Mouse (Mus musculus): ENCODE data around the gene Kbtbd7. TPM values are rescaled to one million over a fixed set of nuclear protein-coding genes. Genes with fewer than 3 reads are reported as not detected.

The Kbtbd7 gene
- polyA plus RNA-seq, 1 experiment: 0.14 TPM

DNA sequence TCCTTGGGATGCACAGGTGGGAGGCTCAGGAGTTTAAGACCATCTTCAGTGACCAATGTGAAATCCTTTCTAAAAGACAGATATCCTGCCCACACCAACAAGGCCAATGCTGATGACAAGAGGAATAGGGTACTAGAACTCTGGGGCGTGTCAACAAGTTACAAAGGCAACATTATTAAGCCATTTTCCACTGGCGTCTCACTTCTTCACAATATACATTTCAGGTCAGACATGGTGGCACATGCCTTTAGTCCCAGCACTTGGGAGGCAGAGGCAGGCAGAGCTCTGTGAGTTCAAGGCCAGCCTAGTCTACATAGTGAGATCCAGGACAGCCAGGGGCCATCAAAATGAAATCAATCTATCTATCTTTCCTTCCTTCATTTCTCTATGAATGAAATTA lies 47.1 kb downstream of the Kbtbd7 start:
- no peak for TF ChIP-seq TAL1 (IDR thresholded peaks at IDR 0.05; ENCODE audit: low read length)
- no peak for TF ChIP-seq GATA1 (IDR thresholded peaks at IDR 0.05; ENCODE audit: low read length)
- H3K27me3 ChIP-seq (ENCODE audit: control insufficient read depth): no peaks in the 10 kb centered on the region
- no peak overlapping the region for H3K4me3 ChIP-seq (replicated peaks)
- H3K4me1 ChIP-seq (ENCODE audit: control insufficient read depth): peaks cover 5% of the 10 kb centered on the region
- peaks cover 93% of the 10 kb centered on the region for H3K36me3 ChIP-seq (ENCODE audit: control insufficient read depth)
- H3K9me3 ChIP-seq (ENCODE audit: control insufficient read depth, low read length): no peaks in the 10 kb centered on the region

Other genes with a start within 250 kb of the Kbtbd7 start
- gene Zfp957, start 179.1 kb upstream of the Kbtbd7 start, polyA plus RNA-seq (2012): 0.04 TPM in 1 of 2 replicates, not detected in the other
- 77.8 and 94.4 TPM in 2 replicates for gene Rgcc, start 124.9 kb upstream of the Kbtbd7 start, polyA plus RNA-seq (2012)
- gene Naa16, start 35.7 kb upstream of the Kbtbd7 start, polyA plus RNA-seq (2012): 1.8 TPM in 2 replicates
- not detected in 2 replicates for gene Mtrf1, start 28.7 kb upstream of the Kbtbd7 start, polyA plus RNA-seq (2012)
- 0.09 and 0.25 TPM in 2 replicates for gene Kbtbd6, start 25.3 kb downstream of the Kbtbd7 start, polyA plus RNA-seq (2012)
- gene Elf1, start 54.7 kb downstream of the Kbtbd7 start, polyA plus RNA-seq (2012): 0.65 and 0.69 TPM in 2 replicates
- gene Wbp4, start 55.0 kb downstream of the Kbtbd7 start, polyA plus RNA-seq (2012): 0.82 and 0.86 TPM in 2 replicates
- gene Sugt1, start 161.2 kb downstream of the Kbtbd7 start, polyA plus RNA-seq (2012): 0.12 and 0.28 TPM in 2 replicates
- not detected in 2 replicates for gene Cnmd, start 235.7 kb downstream of the Kbtbd7 start, polyA plus RNA-seq (2012)